ENCODE assay signal across 8 mouse cellular contexts in genomic region chr16:90143760-90144516, GRCm38 (mm10). TPM values are rescaled to one million over a fixed set of nuclear protein-coding genes. Genes with fewer than 3 reads are reported as not detected.
DNase-seq lines count a peak whose midpoint lies in the region; ATAC-seq and TF ChIP-seq lines count a peak whose summit lies in the region.

Tiam1 (minus strand) TSS chr16:90143769.

- H3K4me3 ChIP-seq in heart, embryonic 14.5 days (ENCODE audit: control insufficient read depth in 1 of 2, insufficient read depth in 1 of 2, low read depth in 1 of 2, low read length in 2 of 2): peak within 1 kb of the TSS; percentile 60 to 75
- peak within 1 kb of the TSS; percentile 76 for H3K4me3 ChIP-seq in liver, embryonic 11.5 days (ENCODE audit: low read depth, low read length)
- peak within 1 kb of the TSS; percentile 41 for H3K4me3 ChIP-seq in myocyte

- H3K9ac ChIP-seq in heart, embryonic 14.5 days (ENCODE audit: low read length): peak within 1 kb of the TSS; percentile 71
- peak within 1 kb of the TSS; percentile 79 for H3K9ac ChIP-seq in liver, embryonic 11.5 days (ENCODE audit: low read depth, low read length)

- H3K79me2 ChIP-seq in myocyte (ENCODE audit: control insufficient read depth, insufficient read depth): no peaks in the 10 kb centered on the region

- no peaks in the 10 kb centered on the region for H3K9me3 ChIP-seq in heart, embryonic 14.5 days (ENCODE audit: control insufficient read depth, low read length)
- H3K9me3 ChIP-seq in liver, embryonic 11.5 days (ENCODE audit: control insufficient read depth, low read length): no peaks in the 10 kb centered on the region

- H3K27me3 ChIP-seq in heart, embryonic 14.5 days (ENCODE audit: control insufficient read depth, insufficient read depth, low read length): no peaks in the 10 kb centered on the region
- no peaks in the 10 kb centered on the region for H3K27me3 ChIP-seq in liver, embryonic 11.5 days (replicated peaks; ENCODE audit: control insufficient read depth, insufficient read depth, low read length)
- H3K27me3 ChIP-seq in myocyte (ENCODE audit: control insufficient read depth, insufficient read depth, insufficient read length): no peaks in the 10 kb centered on the region

- peak within 1 kb of the TSS; percentile 80 for H3ac ChIP-seq in myocyte (ENCODE audit: control insufficient read depth, insufficient read length)

- peaks cover 7 to 15% of the 10 kb centered on the region in 2 experiments; a peak in 3 of 4 replicates for H3K4me1 ChIP-seq in heart, embryonic 14.5 days (ENCODE audit: control insufficient read depth in 2 of 2, insufficient read depth in 2 of 2, low read length in 2 of 2)
- peaks cover 11% of the 10 kb centered on the region for H3K4me1 ChIP-seq in liver, embryonic 11.5 days (replicated peaks; ENCODE audit: control insufficient read depth, insufficient read depth, low read length)

- H3K36me3 ChIP-seq in heart, embryonic 14.5 days (ENCODE audit: control insufficient read depth, insufficient read depth, low read length): no peaks in the 10 kb centered on the region
- no peaks in the 10 kb centered on the region for H3K36me3 ChIP-seq in liver, embryonic 11.5 days (ENCODE audit: control insufficient read depth, insufficient read depth, low read length)
- no peaks in the 10 kb centered on the region for H3K36me3 ChIP-seq in myocyte (ENCODE audit: control insufficient read depth, insufficient read depth)

- ATAC-seq in heart, embryonic 14.5 days (ENCODE audit: insufficient number of reproducible peaks, insufficient read depth, low FRiP score, low read depth): peak; percentile 98
- peak; percentile 94 for ATAC-seq in liver, embryonic 11.5 days (replicated peaks; ENCODE audit: low FRiP score)

- under 1% methylated on average over 64 of the region's 64 CpGs for WGBS in heart, embryonic 14.5 days
- under 1% methylated on average over 64 of the region's 64 CpGs for WGBS in liver, embryonic 11.5 days

- H3K27ac ChIP-seq in heart, embryonic 14.5 days (replicated peaks in 1 of 2; ENCODE audit: control insufficient read depth in 1 of 2, insufficient read depth in 1 of 2, low read depth in 2 of 2, low read length in 2 of 2): peak within 1 kb of the TSS; percentile 63 to 68
- peak within 1 kb of the TSS; percentile 72 for H3K27ac ChIP-seq in liver, embryonic 11.5 days (ENCODE audit: low read depth, low read length)

- peak; percentile 92 to 94 for DNase-seq in CD8-positive naive resting alpha-beta T cell, adult 2 months (ENCODE audit: low read depth in 2 of 2, low spot score in 2 of 2)
- DNase-seq in c-Kit-positive CD71-negative TER-119-negative erythroid progenitor cells, embryonic 14.5 days (ENCODE audit: low read depth): peak; percentile 93
- peak; percentile 85 for DNase-seq in fibroblast of lung, adult 2 months (ENCODE audit: low read depth)
- DNase-seq in kidney, postnatal 10 days: peak; percentile 98
- DNase-seq in liver, embryonic 11.5 days (ENCODE audit: low spot score): peak; percentile 98
- peak; percentile 97 for DNase-seq in spleen, postnatal 4 days (ENCODE audit: low spot score in 2 of 2)

- TF ChIP-seq POLR2A in myocyte (IDR thresholded peaks at IDR 0.05; ENCODE audit: insufficient read length, low read depth): peak; percentile 65

- peak within 1 kb of the TSS; percentile 99 for H3K4me2 ChIP-seq in heart, embryonic 14.5 days (ENCODE audit: low read length)
- peak within 1 kb of the TSS; percentile 100 for H3K4me2 ChIP-seq in liver, embryonic 11.5 days
- peak within 1 kb of the TSS; percentile 91 for H3K4me2 ChIP-seq in myocyte (ENCODE audit: low read depth)

TF ChIP-seq in myocyte, 11 proteins besides CTCF, POLR2A, EP300 and RAD21:
- TF ChIP-seq TCF3 (IDR thresholded peaks at IDR 0.05; ENCODE audit: insufficient read length, low read depth) (no peak), E2F4 (IDR thresholded peaks at IDR 0.05; ENCODE audit: insufficient read depth) (peak; percentile 88)

RNA-seq across cellular contexts. Expression of gene Tiam1, which starts in this region (rescaled TPM):
- 12.0 and 12.6 TPM in 2 replicates for polyA plus RNA-seq in heart, embryonic 14.5 days (2014; fragmentation: Nextera tagmentation; extraction: Ambion mirVana)
- polyA plus RNA-seq in liver, embryonic 11.5 days (2014; fragmentation: Nextera tagmentation; extraction: Ambion mirVana): 10.7 and 17.2 TPM in 2 replicates
- polyA plus RNA-seq in myocyte (2012; fragmentation: generic; extraction: Trizol): 2.2 TPM

Comparison
In these comparisons a context has a peak if more than half of its experiments do, and no peak if none do; other contexts are left out.
1. Peak in every context shown above with its lines: DNase-seq, ATAC-seq, H3K4me3 ChIP-seq and H3K27ac ChIP-seq.